In genomic region chr17:35699919-35700318, GRCm38 (mm10) we compare ENCODE assay signal across 8 mouse cellular contexts. TPM values are rescaled to one million over a fixed set of nuclear protein-coding genes. Genes with fewer than 3 reads are reported as not detected.
A peak's percentile ranks its signal among the peaks of the same experiment; 100 is the strongest.
DNase-seq lines count a peak whose midpoint lies in the region; ATAC-seq and TF ChIP-seq lines count a peak whose summit lies in the region.
"Had no signal": no experiment of that assay in that cellular context is flagged by ENCODE, and none has a peak within 500 bp of the region (broad histone marks: within the 10 kb centered on the region; RNA-seq: fewer than 3 reads in every experiment).

No protein-coding gene starts in this region.

- H3K9ac ChIP-seq in intestine, embryonic 16.5 days (ENCODE audit: low read depth, low read length): peak overlapping the region; percentile 77
- H3K9ac ChIP-seq in midbrain, embryonic 13.5 days (replicated peaks): peak overlapping the region; percentile 98
- peak overlapping the region; percentile 80 for H3K9ac ChIP-seq in stomach, postnatal 0 days (ENCODE audit: low read length)

- H3K9me3 ChIP-seq in intestine, embryonic 16.5 days (ENCODE audit: control insufficient read depth, low read length): no peaks in the 10 kb centered on the region
- peaks cover 3% of the 10 kb centered on the region; the same call in 1 of the 2 replicates for H3K9me3 ChIP-seq in midbrain, embryonic 13.5 days
- no peaks in the 10 kb centered on the region for H3K9me3 ChIP-seq in stomach, postnatal 0 days (ENCODE audit: control insufficient read depth, low read length)

- no peak for TF ChIP-seq CTCF in stomach, postnatal 0 days (IDR thresholded peaks at IDR 0.05; ENCODE audit: low read depth)

- TF ChIP-seq EP300 in stomach, postnatal 0 days (optimal IDR thresholded peaks at IDR 0.05): no peak

- H3K27ac ChIP-seq in intestine, embryonic 16.5 days (ENCODE audit: low read length): peak overlapping the region; percentile 97
- peak overlapping the region; percentile 99 for H3K27ac ChIP-seq in midbrain, embryonic 13.5 days
- peak overlapping the region; percentile 98 for H3K27ac ChIP-seq in stomach, postnatal 0 days (replicated peaks)

- 0 out of 2 replicates have a peak, but pooled peaks cover 4% of the 10 kb centered on the region for H3K36me3 ChIP-seq in intestine, embryonic 16.5 days (ENCODE audit: control insufficient read depth, insufficient read depth, low read length)
- peaks cover 11% of the 10 kb centered on the region for H3K36me3 ChIP-seq in midbrain, embryonic 13.5 days
- peaks cover 3% of the 10 kb centered on the region; the same call in 1 of the 2 replicates for H3K36me3 ChIP-seq in stomach, postnatal 0 days (ENCODE audit: control insufficient read depth, insufficient read depth, low read length)

- intact Hi-C loops in left cerebral cortex, postnatal 4 days (cut with DNase I): no loop called here

- WGBS in intestine, embryonic 16.5 days: 2% methylated on average over 19 of the region's 19 CpGs
- 1% methylated on average over 19 of the region's 19 CpGs for WGBS in midbrain, embryonic 13.5 days
- 2% methylated on average over 19 of the region's 19 CpGs for WGBS in stomach, postnatal 0 days

- peak overlapping the region; percentile 85 for H3K4me2 ChIP-seq in intestine, embryonic 16.5 days (ENCODE audit: low read depth, low read length)
- H3K4me2 ChIP-seq in midbrain, embryonic 13.5 days (replicated peaks): peak overlapping the region; percentile 90
- H3K4me2 ChIP-seq in stomach, postnatal 0 days (replicated peaks; ENCODE audit: low read depth): peak overlapping the region; percentile 75

- DNase-seq in adrenal gland, adult 2 months: peak; percentile 92
- DNase-seq in cerebellum, postnatal 4 days (ENCODE audit: low spot score in 2 of 2): peak; percentile 54 to 69
- peak; percentile 88 for DNase-seq in gastrocnemius, postnatal 25 days
- peak; percentile 82 for DNase-seq in left cerebral cortex, postnatal 4 days
- DNase-seq in stomach, postnatal 0 days (ENCODE audit: low spot score): peak; percentile 92

- no peaks in the 10 kb centered on the region for H3K27me3 ChIP-seq in intestine, embryonic 16.5 days (replicated peaks; ENCODE audit: control insufficient read depth, insufficient read depth, low read length)
- H3K27me3 ChIP-seq in midbrain, embryonic 13.5 days: no peaks in the 10 kb centered on the region
- no peaks in the 10 kb centered on the region for H3K27me3 ChIP-seq in stomach, postnatal 0 days (ENCODE audit: control insufficient read depth, insufficient read depth, low read length)

- H3K4me1 ChIP-seq in intestine, embryonic 16.5 days (ENCODE audit: control insufficient read depth, insufficient read depth, low read length): peaks cover 64% of the 10 kb centered on the region
- H3K4me1 ChIP-seq in midbrain, embryonic 13.5 days (replicated peaks): peaks cover 61% of the 10 kb centered on the region
- peaks cover 5% of the 10 kb centered on the region; the same call in 1 of the 2 replicates for H3K4me1 ChIP-seq in stomach, postnatal 0 days (replicated peaks; ENCODE audit: control insufficient read depth, insufficient read depth)

- peak overlapping the region; percentile 67 for H3K4me3 ChIP-seq in intestine, embryonic 16.5 days (ENCODE audit: low read length)
- peak overlapping the region; percentile 85 for H3K4me3 ChIP-seq in midbrain, embryonic 13.5 days (replicated peaks)
- H3K4me3 ChIP-seq in stomach, postnatal 0 days (ENCODE audit: low read depth, low read length): peak overlapping the region; percentile 55

- ATAC-seq in intestine, embryonic 16.5 days: peak; percentile 17
- ATAC-seq in midbrain, embryonic 13.5 days: no peak
- ATAC-seq in stomach, postnatal 0 days (ENCODE audit: low FRiP score, low TSS enrichment): peak; percentile 75

RNA-seq across cellular contexts. Expression of gene Ddr1, which starts 4.5 kb away (rescaled TPM):
- total RNA-seq in adrenal gland, adult 2 months (2021): 10 to 100 TPM; 30.0 to 58.8 TPM
- polyA plus RNA-seq in adrenal gland, adult 2 months (2012; rRNA removed): 58.0 and 61.6 TPM in 2 replicates
- 10 to 100 TPM; 14.1 to 16.1 TPM for total RNA-seq in gastrocnemius, postnatal 25 days (2021)
- 54.1 and 57.1 TPM in 2 replicates for polyA plus RNA-seq in intestine, embryonic 16.5 days (2015; fragmentation: Nextera tagmentation; extraction: Ambion mirVana)
- 10 to 100 TPM; 42.6 to 50.1 TPM for total RNA-seq in left cerebral cortex, postnatal 4 days (2021)
- 163 and 187 TPM in 2 replicates for polyA plus RNA-seq in midbrain, embryonic 13.5 days (2015; fragmentation: Nextera tagmentation; extraction: Ambion mirVana)
- polyA plus RNA-seq in stomach, postnatal 0 days (2015; fragmentation: Nextera tagmentation; extraction: Ambion mirVana): 50.8 TPM in 2 replicates

RNA-seq across cellular contexts. Expression of gene Gtf2h4, which starts 26.4 kb away (rescaled TPM):
- total RNA-seq in adrenal gland, adult 2 months (2021): 10 to 100 TPM; 18.6 to 25.3 TPM
- polyA plus RNA-seq in adrenal gland, adult 2 months (2012; rRNA removed): 22.5 and 23.4 TPM in 2 replicates
- total RNA-seq in gastrocnemius, postnatal 25 days (2021): 10 to 100 TPM; 14.7 to 15.3 TPM
- 41.9 and 45.1 TPM in 2 replicates for polyA plus RNA-seq in intestine, embryonic 16.5 days (2015; fragmentation: Nextera tagmentation; extraction: Ambion mirVana)
- total RNA-seq in left cerebral cortex, postnatal 4 days (2021): 10 to 100 TPM; 29.1 to 31.8 TPM
- polyA plus RNA-seq in midbrain, embryonic 13.5 days (2015; fragmentation: Nextera tagmentation; extraction: Ambion mirVana): 31.5 and 32.0 TPM in 2 replicates
- polyA plus RNA-seq in stomach, postnatal 0 days (2015; fragmentation: Nextera tagmentation; extraction: Ambion mirVana): 20.7 and 20.8 TPM in 2 replicates

RNA-seq across cellular contexts. Expression of gene Vars2, which starts 32.5 kb away (rescaled TPM):
- 10 to 100 TPM; 36.4 to 38.6 TPM for total RNA-seq in adrenal gland, adult 2 months (2021)
- 75.5 and 77.3 TPM in 2 replicates for polyA plus RNA-seq in adrenal gland, adult 2 months (2012; rRNA removed)
- 10 to 100 TPM in 1 of 2 experiments, 1 to 10 TPM in 1; 9.9 to 14.7 TPM for total RNA-seq in gastrocnemius, postnatal 25 days (2021)
- 19.3 and 22.8 TPM in 2 replicates for polyA plus RNA-seq in intestine, embryonic 16.5 days (2015; fragmentation: Nextera tagmentation; extraction: Ambion mirVana)
- total RNA-seq in left cerebral cortex, postnatal 4 days (2021): 10 to 100 TPM; 51.5 to 53.3 TPM
- 13.0 and 15.1 TPM in 2 replicates for polyA plus RNA-seq in midbrain, embryonic 13.5 days (2015; fragmentation: Nextera tagmentation; extraction: Ambion mirVana)
- polyA plus RNA-seq in stomach, postnatal 0 days (2015; fragmentation: Nextera tagmentation; extraction: Ambion mirVana): 10.3 and 10.6 TPM in 2 replicates

RNA-seq across cellular contexts. Expression of gene Mucl3, which starts 56.4 kb away (rescaled TPM):
- total RNA-seq in adrenal gland, adult 2 months (2021): not detected
- 0.18 TPM in 1 of 2 replicates, not detected in the other for polyA plus RNA-seq in adrenal gland, adult 2 months (2012; rRNA removed)
- total RNA-seq in gastrocnemius, postnatal 25 days (2021): not detected
- polyA plus RNA-seq in intestine, embryonic 16.5 days (2015; fragmentation: Nextera tagmentation; extraction: Ambion mirVana): 0.20 and 0.21 TPM in 2 replicates
- not detected for total RNA-seq in left cerebral cortex, postnatal 4 days (2021)
- polyA plus RNA-seq in midbrain, embryonic 13.5 days (2015; fragmentation: Nextera tagmentation; extraction: Ambion mirVana): not detected in 2 replicates
- polyA plus RNA-seq in stomach, postnatal 0 days (2015; fragmentation: Nextera tagmentation; extraction: Ambion mirVana): 768 and 930 TPM in 2 replicates
- total RNA-seq: layer of hippocampus, postnatal 25 days had no signal
